Mouse (Mus musculus) ovary, postnatal 36 days (tissue): ENCODE data around the gene Vdac2.

Experiments
- DNase-seq: peaks from one replicate; pipeline ENCODE4 v3.0.0; 2022; ENCODE audit warnings: low spot score, mixed read lengths

Vdac2 gene

DNA sequence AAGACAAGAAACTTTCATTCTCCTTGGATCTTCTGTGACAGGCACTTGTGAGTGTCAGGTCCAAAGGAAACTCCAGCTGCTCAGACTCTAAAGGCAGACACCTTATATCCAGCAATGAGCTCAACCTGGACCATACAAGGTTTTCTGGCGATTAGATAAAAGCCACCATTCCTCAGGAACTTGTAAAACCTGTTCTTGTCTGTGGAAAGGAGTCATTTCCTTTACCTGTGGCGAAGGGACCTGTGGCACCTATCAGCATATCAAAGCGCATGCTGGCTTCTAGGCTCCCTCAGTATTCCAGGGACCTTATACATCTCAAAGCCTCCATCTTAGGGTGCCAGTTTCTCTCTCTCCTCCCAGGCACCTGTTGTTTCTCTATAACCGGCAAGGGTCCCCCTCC lies 7.6 kb upstream of the Vdac2 start:
- DNase-seq, result no peak

DNA sequence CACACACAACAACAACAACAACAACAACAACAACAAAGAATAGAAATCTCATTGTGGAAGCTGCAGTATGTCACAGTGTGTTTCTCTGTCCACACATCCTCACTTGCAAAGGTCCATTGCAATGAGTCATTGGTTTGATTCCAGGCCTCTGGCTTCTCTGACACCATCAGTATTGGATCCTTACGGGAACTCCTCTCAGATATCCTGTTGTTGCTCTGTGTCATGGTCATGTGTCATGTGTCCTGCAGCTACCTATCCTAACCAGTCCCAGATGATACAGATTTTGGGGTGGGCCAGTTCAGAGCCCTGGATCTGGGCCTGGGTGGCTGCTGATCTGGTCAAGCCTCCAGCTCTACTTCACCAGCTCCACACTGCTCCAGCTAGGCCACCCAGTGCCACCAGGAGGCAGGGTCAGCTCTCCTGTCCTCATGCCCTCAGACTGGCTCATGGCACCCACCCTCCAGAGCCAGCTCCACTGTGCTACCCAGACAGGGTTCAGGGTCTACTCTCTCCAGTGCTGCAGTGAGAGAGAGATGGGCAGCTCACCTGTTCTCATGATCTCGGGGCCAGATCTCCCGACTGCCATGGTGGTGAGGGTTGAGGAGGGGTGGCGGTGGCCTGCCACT lies 4.0 kb upstream of the Vdac2 start:
- DNase-seq, result no peak

DNA sequence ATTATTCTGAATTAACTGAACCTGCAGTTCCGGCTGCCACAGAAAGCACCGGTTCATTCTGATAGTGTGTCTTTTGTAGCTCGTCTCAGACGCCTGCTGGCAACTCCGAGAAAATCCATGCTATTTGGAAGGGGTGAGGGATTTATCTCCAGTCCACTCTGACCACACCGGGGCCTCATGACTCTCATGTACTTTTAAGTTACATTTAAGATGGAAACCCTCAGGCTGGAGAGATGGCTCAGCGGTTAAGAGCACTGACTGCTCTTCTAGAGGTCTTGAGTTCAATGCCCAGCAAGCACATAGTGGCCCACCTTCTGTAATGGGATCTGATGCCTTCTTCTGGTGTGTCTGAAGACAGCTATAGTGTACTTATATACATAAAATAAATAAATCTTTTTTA lies 2.7 kb upstream of the Vdac2 start:
- no peak for DNase-seq

- peak; percentile 76 for DNase-seq
Observed at GRCm38 (mm10) chr14:21822795-21823374, 2.2 kb upstream of the Vdac2 start.

DNA sequence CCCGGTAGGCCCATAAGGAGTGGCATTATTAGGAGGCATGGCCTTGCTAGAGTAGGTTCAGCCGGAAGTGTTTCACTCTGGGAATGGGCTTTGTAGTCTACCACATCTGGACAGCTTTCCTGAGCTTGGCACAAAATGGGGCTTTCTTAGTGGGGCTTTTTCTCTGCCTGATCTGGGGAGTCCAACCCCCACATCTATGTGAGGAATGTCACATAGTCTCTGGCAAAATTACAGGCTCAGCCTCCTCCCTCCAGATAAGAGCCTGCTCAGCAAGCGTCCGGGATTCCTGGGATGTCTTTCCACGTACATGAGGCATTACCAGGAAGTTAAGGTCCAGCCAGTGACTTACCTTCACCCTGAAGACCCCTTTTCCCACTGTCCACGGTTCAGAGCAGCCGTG lies 1.1 kb upstream of the Vdac2 start:
- no peak for DNase-seq

GRCm38 (mm10) chr14:21825786-21826491 lies 901 bp downstream of the Vdac2 start:
- no peak for DNase-seq

DNA sequence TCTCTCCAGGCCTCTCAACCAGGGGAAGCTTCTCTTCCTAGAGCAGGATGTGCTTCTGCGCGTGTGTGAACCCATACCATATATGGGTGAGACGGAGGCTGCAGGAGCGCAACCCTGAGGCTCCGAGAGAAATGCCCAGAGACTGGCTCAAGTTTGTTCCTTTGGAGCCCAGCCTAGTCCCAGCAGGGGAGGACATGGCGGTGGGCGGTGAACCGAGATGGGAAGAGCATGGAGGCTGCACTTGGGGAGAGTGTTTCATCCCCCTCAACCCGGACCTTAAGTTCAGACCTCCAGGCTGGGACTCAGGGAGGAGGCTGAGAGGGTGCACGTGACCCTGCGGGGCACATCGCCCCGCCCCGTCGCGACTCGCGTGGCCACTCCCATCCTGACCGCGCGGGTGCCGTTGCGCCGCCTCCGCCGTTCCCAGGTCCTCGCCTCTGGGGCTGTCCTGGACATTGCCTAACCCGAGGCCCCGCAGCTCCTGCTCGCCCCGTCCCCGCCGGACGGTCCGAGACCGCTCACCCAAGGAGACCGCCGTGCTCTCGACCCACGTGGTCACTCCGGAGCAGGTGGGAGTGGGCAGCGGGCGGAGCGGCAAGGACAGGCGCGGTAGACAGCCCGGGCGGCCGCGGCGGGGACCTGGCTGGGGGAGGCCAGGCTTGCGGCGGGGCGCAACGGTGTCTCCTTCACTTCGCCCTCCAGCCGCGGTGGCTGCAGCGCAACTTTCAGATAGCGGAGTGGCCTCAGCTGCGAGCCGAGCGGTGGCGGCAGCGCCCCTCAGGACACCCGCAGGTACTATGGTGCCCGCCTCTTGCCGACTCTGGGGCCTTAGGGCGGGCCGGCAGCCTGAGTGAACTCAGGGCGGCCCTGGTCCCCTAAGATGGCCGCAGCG lies 6.1 kb downstream of the Vdac2 start:
- peak; percentile 98 for DNase-seq

GRCm38 (mm10) chr14:21831830-21832403 lies 6.9 kb downstream of the Vdac2 start:
- peak; percentile 35 for DNase-seq

- DNase-seq, result no peak
Observed at GRCm38 (mm10) chr14:21838336-21839017, 13.4 kb downstream of the Vdac2 start.

- DNase-seq, result no peak
Observed at GRCm38 (mm10) chr14:21841819-21842592, 17.0 kb downstream of the Vdac2 start.

DNA sequence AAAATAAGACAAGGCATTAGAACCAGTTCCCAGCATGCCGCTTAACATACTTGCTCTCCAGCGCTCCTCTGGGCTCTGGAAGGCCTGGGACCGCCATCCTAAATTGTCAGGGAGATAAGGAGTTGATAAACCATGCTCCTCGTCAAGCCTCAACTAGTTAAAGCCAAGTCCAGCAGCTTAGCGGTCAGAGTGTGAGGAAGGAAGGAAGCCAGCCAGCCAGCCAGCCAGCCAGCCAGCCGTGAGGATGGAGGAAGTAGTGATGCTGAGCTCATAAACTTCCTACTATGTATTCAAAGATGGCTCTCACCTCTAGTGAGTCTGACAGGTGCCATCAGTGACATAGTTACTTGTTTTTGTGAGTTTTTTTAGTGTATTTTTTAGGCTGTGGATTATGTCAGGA lies 18.2 kb downstream of the Vdac2 start:
- DNase-seq, result no peak

GRCm38 (mm10) chr14:21846827-21847380 lies 21.9 kb downstream of the Vdac2 start:
- no peak for DNase-seq

DNA sequence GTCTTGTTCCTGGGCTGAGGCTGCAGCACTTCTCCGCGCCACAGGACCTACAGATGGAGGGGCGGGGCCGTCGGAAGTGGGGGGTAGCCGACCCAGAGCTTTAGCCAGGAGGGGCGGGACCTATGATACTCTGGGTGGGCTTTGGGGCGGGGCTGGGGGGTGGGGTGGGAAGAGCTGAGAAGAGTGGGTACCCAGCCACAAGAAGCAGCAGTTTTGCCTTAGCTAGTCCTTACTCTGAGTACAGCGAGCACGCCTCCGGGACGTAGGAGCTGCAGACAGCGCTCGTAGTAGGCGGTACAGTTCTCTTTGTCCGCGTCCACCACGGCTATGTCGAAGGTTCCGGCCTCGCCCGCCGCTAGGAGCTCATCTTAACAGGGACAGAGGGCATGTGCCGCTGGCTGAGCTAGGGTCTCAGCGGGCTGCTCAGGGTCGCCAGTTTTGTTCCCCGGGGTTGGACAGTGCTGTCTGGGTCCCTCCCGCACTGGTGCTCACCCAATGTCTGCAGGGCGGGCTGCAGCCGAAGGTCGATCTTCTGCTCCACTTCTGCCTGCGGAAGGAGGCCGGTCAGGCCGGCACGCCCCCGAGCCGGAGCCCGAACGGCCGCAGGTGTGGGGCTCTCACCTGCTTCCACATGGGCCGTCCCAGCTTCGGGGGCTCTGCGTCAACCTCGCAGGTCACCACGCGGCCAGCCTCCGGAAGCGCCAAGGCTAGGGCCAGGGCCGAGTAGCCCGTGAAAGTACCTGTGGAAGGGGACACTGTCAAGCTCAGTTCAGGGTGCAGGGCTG lies 22.5 kb downstream of the Vdac2 start:
- peak; percentile 53 for DNase-seq

- peak; percentile 94 for DNase-seq
Observed at GRCm38 (mm10) chr14:21848166-21849154, 23.4 kb downstream of the Vdac2 start, which contains the start of gene Comtd1. Gene Comtd1 (minus strand): TSS chr14:21848977.

GRCm38 (mm10) chr14:21849524-21850418 lies 24.7 kb downstream of the Vdac2 start:
- DNase-seq, result no peak

DNA sequence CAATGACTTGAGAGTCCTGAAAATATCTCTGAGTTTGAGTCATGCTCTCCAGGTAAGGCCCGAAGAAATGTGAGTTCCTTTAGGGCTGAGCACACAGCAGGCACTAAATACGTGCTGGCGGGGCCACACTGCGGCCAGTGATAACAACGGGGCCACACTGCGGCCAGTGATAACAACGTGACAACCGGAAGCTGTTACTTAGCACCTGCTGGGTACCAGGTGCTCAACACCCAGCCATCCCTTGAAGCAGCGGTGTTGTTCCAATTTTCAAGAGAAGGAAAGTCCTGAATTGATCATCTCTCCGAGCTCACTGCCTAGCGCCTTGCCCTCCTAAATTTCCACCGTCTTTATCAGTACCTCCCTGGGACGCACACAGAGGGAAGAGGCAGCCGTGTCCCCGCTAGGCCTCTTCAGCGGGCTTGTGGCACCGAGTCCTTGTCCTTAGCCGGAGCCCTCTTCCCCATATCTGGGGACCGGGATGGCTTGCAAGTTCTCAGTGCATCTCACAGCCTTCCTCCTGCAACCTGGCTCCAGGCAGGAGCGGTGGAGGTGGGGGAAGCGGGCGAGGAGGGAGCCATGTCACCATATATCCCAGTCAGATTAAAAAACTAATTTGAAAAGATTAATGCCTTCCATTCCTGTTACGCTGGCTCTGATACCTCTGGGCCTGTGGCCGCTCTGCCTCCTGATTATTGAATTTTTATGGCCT lies 25.5 kb downstream of the Vdac2 start:
- DNase-seq, result no peak
